ENCODE assay signal across 8 mouse cellular contexts in genomic region chr9:120853032-120853597, GRCm38 (mm10).
A peak's percentile ranks its signal among the peaks of the same experiment; 100 is the strongest.
DNase-seq lines count a peak whose midpoint lies in the region; ATAC-seq and TF ChIP-seq lines count a peak whose summit lies in the region.

No protein-coding gene starts in this region.

- H3K4me1 ChIP-seq in embryonic facial prominence, embryonic 13.5 days = peaks cover 24% of the 10 kb centered on the region
- H3K4me1 ChIP-seq in embryonic facial prominence, embryonic 10.5 days = peaks cover 23% of the 10 kb centered on the region

- DNase-seq in embryonic facial prominence, embryonic 10.5 days (ENCODE audit: low spot score) = no peak
- DNase-seq in left cerebral cortex, adult 2 months (ENCODE audit: extremely low spot score in 1 of 2, low spot score in 2 of 2) = no peak
- no peak for DNase-seq in left cerebral cortex, postnatal 25 days (ENCODE audit: low spot score in 2 of 2)
- peak; percentile 50 for DNase-seq in adrenal gland, postnatal 14 days
- peak; percentile 32 to 36 for DNase-seq in heart, postnatal 36 days
- DNase-seq in Muller cell, postnatal 12 days (ENCODE audit: inconsistent ontology term) = no peak
- no peak for DNase-seq in c-Kit-positive CD71-positive TER-119-positive erythroid progenitor cells, embryonic 14.5 days (ENCODE audit: low spot score)

- H3K27ac ChIP-seq in embryonic facial prominence, embryonic 13.5 days = peak overlapping the region; percentile 40; the same call in 1 of the 2 replicates
- no peak overlapping the region for H3K27ac ChIP-seq in embryonic facial prominence, embryonic 10.5 days (replicated peaks)
- H3K27ac ChIP-seq in left cerebral cortex, adult 2 months = peak overlapping the region; percentile 70

- H3K27me3 ChIP-seq in embryonic facial prominence, embryonic 13.5 days = no peaks in the 10 kb centered on the region
- no peaks in the 10 kb centered on the region for H3K27me3 ChIP-seq in embryonic facial prominence, embryonic 10.5 days (replicated peaks; ENCODE audit: low read depth, poor library complexity, severe bottlenecking)

- H3K4me3 ChIP-seq in embryonic facial prominence, embryonic 13.5 days = no peak overlapping the region
- H3K4me3 ChIP-seq in embryonic facial prominence, embryonic 10.5 days = no peak overlapping the region
- no peak overlapping the region for H3K4me3 ChIP-seq in left cerebral cortex, adult 2 months

- TF ChIP-seq CTCF in left cerebral cortex, adult 2 months (IDR thresholded peaks at IDR 0.05) = no peak

- H3K4me2 ChIP-seq in embryonic facial prominence, embryonic 13.5 days = no peak overlapping the region

- ATAC-seq in embryonic facial prominence, embryonic 13.5 days (ENCODE audit: insufficient number of reproducible peaks, insufficient read depth, low FRiP score, low TSS enrichment, low read depth) = no peak

- no peaks in the 10 kb centered on the region for H3K9me3 ChIP-seq in embryonic facial prominence, embryonic 13.5 days
- H3K9me3 ChIP-seq in embryonic facial prominence, embryonic 10.5 days = no peaks in the 10 kb centered on the region

- 85% methylated on average over 8 of the region's 8 CpGs for WGBS in embryonic facial prominence, embryonic 13.5 days
- 91% methylated on average over 8 of the region's 8 CpGs for WGBS in embryonic facial prominence, embryonic 10.5 days

- no peaks in the 10 kb centered on the region for H3K36me3 ChIP-seq in embryonic facial prominence, embryonic 13.5 days
- H3K36me3 ChIP-seq in embryonic facial prominence, embryonic 10.5 days (replicated peaks) = no peaks in the 10 kb centered on the region

- H3K9ac ChIP-seq in embryonic facial prominence, embryonic 13.5 days = no peak overlapping the region

- intact Hi-C loops in left cerebral cortex, adult 2 months (cut with DNase I) = no loop called here
- intact Hi-C loops in left cerebral cortex, postnatal 25 days (cut with DNase I) = no loop called here
- intact Hi-C loops in heart, postnatal 36 days (cut with DNase I) = loop anchor here (2.0 to 5.0 kb wide), 3 partner anchors 59 to 79 kb away; no protein-coding TSS in a partner anchor

Comparison
In these comparisons a context has a peak if more than half of its experiments do, and no peak if none do; other contexts are left out.
1. DNase-seq: peak in adrenal gland, postnatal 14 days (single experiment) and heart, postnatal 36 days (2 of 2); none in embryonic facial prominence, embryonic 10.5 days (single experiment), left cerebral cortex, adult 2 months (0 of 2), left cerebral cortex, postnatal 25 days (0 of 2), Muller cell, postnatal 12 days (single experiment) and c-Kit-positive CD71-positive TER-119-positive erythroid progenitor cells, embryonic 14.5 days (single experiment).